Mouse (Mus musculus) fat pad, adult 2 months (tissue): ENCODE measurements around the gene Manba.
A peak's percentile ranks its signal among the peaks of the same experiment; 100 is the strongest.

ENCODE experiments used
- DNase-seq: peaks from one replicate; pipeline ENCODE4 v3.0.0-alpha.2; 2011; ENCODE audit warnings: low read depth, low spot score; ENCODE audit errors: extremely low read depth

Manba gene

DNA sequence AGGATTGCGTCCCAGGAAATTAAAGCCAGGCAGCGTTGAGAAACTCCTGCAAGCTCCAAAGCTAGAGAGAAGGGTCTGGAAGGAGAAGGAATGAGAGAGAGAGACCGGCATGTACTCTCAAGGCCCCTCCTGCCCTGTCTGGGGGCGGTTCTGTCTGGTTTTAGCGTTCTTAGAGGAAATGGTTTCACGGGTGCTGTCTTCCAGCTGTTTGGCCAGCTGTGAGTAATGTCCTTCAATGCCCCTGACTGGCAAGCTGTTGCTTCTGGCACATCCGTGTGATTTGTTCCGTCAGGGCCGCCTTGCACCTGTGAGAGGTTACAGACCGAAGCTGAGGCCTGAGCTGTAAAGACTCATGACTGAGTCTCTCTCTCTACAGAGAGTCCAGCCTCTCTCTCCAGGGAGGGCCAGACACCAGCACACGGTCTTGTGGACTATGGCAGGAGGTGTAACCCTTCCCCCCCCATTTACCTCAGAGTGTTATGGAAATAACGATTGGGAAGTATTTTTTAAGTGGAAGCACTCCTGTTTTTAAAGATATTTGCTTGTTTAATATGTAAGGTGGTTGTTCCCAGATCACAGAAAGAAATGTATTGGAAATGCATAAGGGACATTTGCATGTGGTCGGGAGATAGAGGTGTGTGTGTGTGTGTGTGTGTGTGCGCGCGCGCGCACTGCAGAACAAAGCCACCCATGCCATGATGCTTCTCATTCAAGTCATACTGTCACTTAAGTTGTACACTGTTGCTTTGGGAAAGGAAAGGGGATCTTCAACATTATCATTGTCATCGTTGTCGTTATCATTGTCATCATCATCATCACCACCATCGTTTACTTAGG is 95.2 kb downstream of the Manba start:
- DNase-seq = no peak

GRCm38 (mm10) chr3:135581606-135582117 is 96.3 kb downstream of the Manba start:
- no peak for DNase-seq

- DNase-seq = no peak
Measured at GRCm38 (mm10) chr3:135582246-135582645, 96.8 kb downstream of the Manba start.

GRCm38 (mm10) chr3:135585482-135585881 is 100.1 kb downstream of the Manba start:
- DNase-seq = no peak

DNA sequence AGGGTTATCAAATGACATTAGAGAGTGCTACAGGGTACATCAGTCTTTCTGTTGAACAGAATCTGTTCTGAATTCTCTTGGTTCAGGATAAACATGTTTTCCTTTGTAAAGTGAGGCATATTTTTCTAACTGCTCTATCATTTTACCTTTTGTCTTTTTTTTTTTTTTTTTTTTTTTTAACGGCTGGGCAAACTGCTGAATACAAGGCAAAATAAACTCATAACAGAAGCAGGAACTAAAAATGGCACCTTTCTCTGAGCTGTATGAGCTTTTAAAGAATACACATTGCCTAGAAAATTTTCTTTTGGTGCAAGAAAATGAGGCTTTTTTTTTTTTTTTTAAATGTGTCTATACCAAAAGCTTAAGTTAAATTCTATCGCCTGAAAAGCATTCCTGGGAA is 100.6 kb downstream of the Manba start:
- no peak for DNase-seq

DNA sequence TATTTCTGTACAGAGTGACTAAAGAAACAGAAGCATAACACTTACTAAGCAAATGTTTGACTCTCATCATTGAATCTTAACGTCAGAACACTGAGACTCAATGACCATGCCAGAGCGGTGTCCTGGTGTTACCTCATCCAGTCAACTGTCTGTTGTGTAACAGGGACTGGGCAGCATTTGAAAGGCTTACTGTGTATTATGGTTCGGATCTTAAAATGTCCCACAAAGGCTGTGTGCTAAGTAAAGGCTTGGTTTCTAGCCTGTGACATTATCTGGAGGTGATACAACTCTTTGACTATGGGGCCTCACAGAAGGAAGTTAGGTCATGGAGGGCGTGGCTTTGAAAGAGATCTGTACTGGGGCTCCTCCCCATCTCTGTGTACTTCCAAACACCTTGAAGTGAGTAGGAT is 101.1 kb downstream of the Manba start:
- peak; percentile 67 for DNase-seq

GRCm38 (mm10) chr3:135590471-135590870 is 105.1 kb downstream of the Manba start:
- no peak for DNase-seq

DNA sequence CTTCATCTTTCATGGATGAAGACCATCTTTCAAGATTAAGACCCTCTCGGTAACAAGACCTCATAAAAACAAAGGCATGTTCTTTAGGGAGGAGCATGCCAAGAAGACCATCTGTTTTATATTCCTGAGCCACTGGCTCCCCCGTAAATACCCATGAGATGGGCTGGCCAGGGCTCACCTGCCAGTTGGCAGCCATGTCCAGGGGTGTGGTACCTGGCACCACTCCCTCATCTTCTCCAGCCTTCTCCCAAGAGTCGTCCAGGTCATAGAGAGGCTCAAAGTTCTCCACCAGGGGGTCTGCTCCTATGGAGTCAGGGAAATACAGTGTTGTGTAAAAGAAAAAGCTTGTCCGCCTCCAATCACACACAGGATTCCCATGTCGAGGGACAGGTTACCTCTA is 106.0 kb downstream of the Manba start:
- no peak for DNase-seq

- DNase-seq = no peak
Measured at GRCm38 (mm10) chr3:135592011-135592410, 106.6 kb downstream of the Manba start.

DNA sequence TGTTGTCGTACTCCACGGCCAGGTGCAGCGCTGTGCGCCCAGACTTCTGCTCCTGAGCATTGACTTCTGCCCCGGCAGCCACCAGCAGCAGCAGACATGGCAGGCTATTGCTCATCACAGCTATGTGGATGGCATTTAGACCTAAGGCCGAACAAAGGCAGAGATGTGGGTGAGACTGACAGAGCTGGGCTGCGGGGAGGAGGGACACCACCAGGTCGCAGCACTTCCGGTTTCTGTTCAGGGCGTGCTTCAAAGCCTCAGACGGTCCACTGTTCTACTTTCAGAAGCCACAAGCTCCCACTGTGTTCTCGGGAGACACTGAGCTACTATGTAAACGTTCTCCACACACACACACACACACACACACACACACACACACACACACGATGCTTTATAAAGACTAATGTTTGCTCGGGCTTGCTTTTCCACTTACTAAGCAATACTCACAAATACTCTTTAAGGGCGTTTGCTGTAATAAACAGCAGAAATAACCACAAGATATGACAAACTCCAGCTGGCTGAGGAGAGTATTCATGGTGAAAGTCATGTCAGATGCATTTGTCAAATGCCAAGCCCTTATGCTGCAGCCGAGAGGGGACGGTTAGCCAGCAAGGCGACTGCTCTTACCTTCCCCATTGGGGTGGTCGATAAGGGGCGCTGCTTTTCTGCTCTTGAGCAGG is 109.0 kb downstream of the Manba start:
- DNase-seq = no peak

GRCm38 (mm10) chr3:135597014-135597413 is 111.6 kb downstream of the Manba start:
- DNase-seq = no peak

GRCm38 (mm10) chr3:135598355-135598754 is 112.9 kb downstream of the Manba start:
- no peak for DNase-seq

DNA sequence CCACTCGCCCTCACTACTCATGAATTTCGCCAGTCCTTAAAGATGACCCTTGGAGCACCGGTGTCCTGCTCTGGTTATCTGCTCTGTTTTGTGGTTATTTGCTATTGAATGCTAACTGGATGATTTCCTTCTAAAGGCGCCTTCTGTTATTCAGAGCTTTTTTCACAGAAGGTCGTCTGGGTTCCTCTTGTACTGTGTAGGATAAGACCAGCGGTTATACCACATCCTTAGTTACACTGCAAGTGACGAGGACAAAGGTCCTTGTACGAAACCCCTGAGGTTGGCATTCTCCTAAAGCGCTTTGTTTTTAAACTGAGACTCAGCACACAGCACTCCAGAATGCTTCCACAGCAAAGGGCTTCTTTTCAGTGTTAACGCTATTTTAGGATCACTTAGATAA is 117.3 kb downstream of the Manba start:
- no peak for DNase-seq

DNA sequence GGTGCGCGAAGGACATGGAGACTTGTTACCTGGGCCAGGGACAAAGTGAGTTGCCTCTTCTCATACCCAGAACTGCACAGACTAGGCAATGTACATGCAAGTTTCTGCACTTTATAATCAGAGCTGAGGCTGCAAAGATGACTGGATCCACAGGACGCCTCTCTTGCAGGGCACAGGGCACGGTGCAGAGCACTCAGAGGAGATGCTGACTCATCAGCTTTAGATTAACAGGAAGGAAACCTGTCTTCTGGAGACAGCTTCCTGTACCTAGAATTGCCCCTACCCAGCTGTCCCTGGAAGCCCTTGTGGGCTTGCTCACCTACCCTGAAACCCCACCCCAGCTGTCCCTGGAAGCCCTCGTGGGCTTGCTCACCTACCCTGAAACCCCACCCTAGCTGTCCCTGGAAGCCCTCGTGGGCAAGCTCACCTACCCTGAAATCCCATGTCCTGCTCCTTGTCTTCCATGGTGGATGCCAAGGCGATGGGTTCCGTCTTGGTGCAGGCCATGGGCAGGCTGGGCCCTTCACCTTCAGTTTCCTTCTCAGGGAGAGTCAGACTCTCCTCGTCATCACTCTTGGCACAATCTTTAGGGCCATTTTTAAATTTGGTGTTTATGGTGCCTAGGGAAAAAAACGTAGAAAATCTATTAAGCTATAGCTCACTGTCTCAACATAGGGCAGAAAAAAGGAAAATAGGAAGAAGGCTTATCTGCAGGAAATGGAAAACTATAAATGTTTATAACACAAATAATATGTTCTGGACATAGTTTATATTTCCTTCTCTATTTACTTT is 119.4 kb downstream of the Manba start:
- no peak for DNase-seq

DNA sequence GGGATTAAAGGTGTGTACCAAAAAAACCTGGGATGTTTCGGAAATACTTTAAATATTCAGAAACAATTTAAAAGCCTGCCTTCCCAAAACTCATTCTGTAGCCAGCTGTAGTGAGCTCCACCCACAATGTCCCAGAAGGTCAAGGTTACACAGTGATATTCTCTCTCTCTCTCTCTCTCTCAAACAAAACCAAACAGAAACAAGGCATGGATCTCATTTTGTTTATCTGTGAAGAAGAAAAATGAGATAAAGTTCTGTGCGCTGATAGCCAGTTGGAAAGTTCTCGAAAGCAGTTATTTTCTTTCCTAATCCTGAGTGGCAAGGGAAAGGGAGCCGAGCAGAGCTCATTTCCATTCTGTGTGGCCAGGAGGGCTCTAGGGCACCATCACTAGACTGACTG is 120.1 kb downstream of the Manba start:
- no peak for DNase-seq

DNA sequence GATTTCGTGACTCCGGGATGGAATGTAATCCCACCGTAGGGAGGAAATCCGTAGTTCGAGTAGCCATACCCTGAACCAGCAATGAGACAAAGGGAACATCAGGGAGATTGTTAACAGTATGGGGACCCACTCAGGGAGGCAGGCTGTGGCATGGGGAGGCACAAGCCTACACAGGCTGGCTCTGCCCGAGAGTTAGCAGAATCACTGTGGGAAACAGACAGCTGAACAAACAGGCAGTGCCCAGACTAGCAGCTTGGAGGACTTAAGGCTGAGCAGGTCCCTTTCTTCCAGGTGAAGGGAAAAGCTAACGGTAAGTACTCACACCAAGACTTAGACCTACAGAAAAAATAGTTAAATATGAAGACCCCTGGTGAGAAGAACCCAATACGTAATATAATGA is 121.2 kb downstream of the Manba start:
- DNase-seq = no peak

GRCm38 (mm10) chr3:135607021-135607420 is 121.6 kb downstream of the Manba start:
- DNase-seq = no peak

- DNase-seq = no peak
Measured at GRCm38 (mm10) chr3:135607660-135608473, 122.5 kb downstream of the Manba start.

DNA sequence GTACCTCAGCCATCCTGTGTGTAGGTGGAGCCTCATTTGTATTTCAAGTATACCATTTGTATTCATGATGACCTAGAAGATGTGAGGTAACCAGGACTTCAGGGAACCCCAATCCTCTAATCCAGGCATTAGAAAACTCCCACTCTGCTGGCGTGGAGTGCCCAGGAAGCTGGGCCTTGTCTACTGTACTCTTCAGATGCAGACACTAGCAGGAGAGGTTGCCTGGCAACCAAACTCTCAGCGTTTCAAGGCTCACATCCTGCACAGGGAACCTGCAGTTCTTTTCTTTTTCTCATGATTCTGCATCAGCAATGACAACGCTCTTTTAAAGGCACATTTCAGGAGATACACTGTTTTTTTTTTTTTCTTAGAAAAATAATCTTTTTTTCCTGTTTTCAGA is 124.8 kb downstream of the Manba start:
- no peak for DNase-seq

GRCm38 (mm10) chr3:135614376-135614775 is 129.0 kb downstream of the Manba start:
- no peak for DNase-seq

- DNase-seq = no peak
Measured at GRCm38 (mm10) chr3:135616730-135617129, 131.3 kb downstream of the Manba start.
